Mouse (Mus musculus) stomach, postnatal 0 days (tissue): ENCODE measurements around the gene Ptgds. TPM values are rescaled to one million over a fixed set of nuclear protein-coding genes. Genes with fewer than 3 reads are reported as not detected.
A peak's percentile ranks its signal among the peaks of the same experiment; 100 is the strongest.

Experiments used
- ATAC-seq: fragments of 200-750 bp; cut with Nextera tagmentation; 2 replicates; pipeline ENCODE4 v1.8.0; 2017; ENCODE audit not compliant: low FRiP score, low TSS enrichment
- DNase-seq: peaks from one replicate; pipeline ENCODE4 v3.0.0-alpha.2; 2016; ENCODE audit warnings: low spot score
- H3K27ac ChIP-seq: fragments of 300-500 bp; sonication (generic); replicated peaks from 2 replicates; pipeline ENCODE4 v1.5.1; 2014; ENCODE audit warnings: mild to moderate bottlenecking, control low read depth
- H3K27me3 ChIP-seq: fragments of 300-500 bp; sonication (generic); 2 replicates; pipeline ENCODE4 v1.6.1; 2014; ENCODE audit warnings: low read length; ENCODE audit not compliant: control insufficient read depth, insufficient read depth
- H3K36me3 ChIP-seq: fragments of 300-500 bp; sonication (generic); 2 replicates; pipeline ENCODE4 v1.6.1; 2014; ENCODE audit warnings: low read length, mixed read lengths; ENCODE audit not compliant: control insufficient read depth, insufficient read depth
- H3K4me1 ChIP-seq: fragments of 300-500 bp; sonication (generic); replicated peaks from 2 replicates; pipeline ENCODE4 v1.6.1; 2014; ENCODE audit warnings: antibody characterized with exemption; ENCODE audit not compliant: control insufficient read depth, insufficient read depth
- H3K4me2 ChIP-seq: fragments of 300-500 bp; sonication (generic); replicated peaks from 2 replicates; pipeline ENCODE4 v1.6.1; 2014; ENCODE audit warnings: low read depth, mild to moderate bottlenecking, control low read depth, moderate library complexity
- H3K4me3 ChIP-seq: fragments of 300-500 bp; sonication (generic); 2 replicates; pipeline ENCODE4 v1.5.1; 2014; ENCODE audit warnings: low read depth, low read length, control low read depth
- H3K9ac ChIP-seq: fragments of 300-500 bp; sonication (generic); 2 replicates; pipeline ENCODE4 v1.6.1; 2014; ENCODE audit warnings: mild to moderate bottlenecking, low read length, control low read depth, mixed read lengths
- H3K9me3 ChIP-seq: fragments of 300-500 bp; sonication (generic); 2 replicates; pipeline ENCODE4 v1.6.1; 2016; ENCODE audit warnings: low read length; ENCODE audit not compliant: control insufficient read depth
- CTCF ChIP-seq: IDR thresholded peaks from 2 replicates; pipeline ENCODE4 v1.5.1; 2016; ENCODE audit warnings: antibody characterized with exemption, low read depth, mild to moderate bottlenecking, moderate library complexity
- EP300 ChIP-seq: optimal IDR thresholded peaks from 2 replicates; pipeline ENCODE3; 2016; ENCODE audit warnings: antibody characterized with exemption
- WGBS: fragments of 180-500 bp; shearing (Covaris S2); extraction: QIAGEN DNeasy Blood & Tissue Kit; methylation state at CpG from one replicate; pipeline ENCODE4 v1.1.7; 2014; 5-methylcytosine and 5-hydroxymethylcytosine counted together
- polyA plus RNA-seq: library from polyadenylated mRNA; unstranded; fragments of >200 nt; fragmentation: Nextera tagmentation; extraction: Ambion mirVana; gene quantifications from 2 replicates; pipeline ENCODE4 v1.2.1, GENCODE M21; 2015

The Ptgds gene
- polyA plus RNA-seq, 1 experiment from 2014 or later: 4.7 TPM

- WGBS: under 1% methylated on average over 73 of the region's 89 CpGs
- no peaks in the 10 kb centered on the region for H3K4me1 ChIP-seq
Measured at GRCm38 (mm10) chr2:25428442-25429236, 41.2 kb downstream of the Ptgds start, which contains the start of gene Abca2. Abca2 (plus strand) TSS chr2:25428703.

GRCm38 (mm10) chr2:25427256-25427655 is 42.6 kb downstream of the Ptgds start:
- WGBS: 89% methylated on average over 5 of the region's 5 CpGs
- Histone ChIP-seq H3K9ac (no peak overlapping the region), H3K9me3 (no peaks in the 10 kb centered on the region), H3K4me2 (no peak overlapping the region), H3K4me3 (no peak overlapping the region), H3K4me1 (no peaks in the 10 kb centered on the region), H3K36me3 (no peaks in the 10 kb centered on the region), H3K27ac (no peak overlapping the region), H3K27me3 (no peaks in the 10 kb centered on the region)
- TF ChIP-seq CTCF (no peak), EP300 (no peak)
- DNase-seq (no peak), ATAC-seq (no peak)

More at GRCm38 (mm10) chr2:25428442-25429236, 41.2 kb downstream of the Ptgds start, which contains the start of gene Abca2:
- H3K9me3 ChIP-seq: no peaks in the 10 kb centered on the region
- H3K4me3 ChIP-seq: peak within 1 kb of the TSS; percentile 69
- peak; percentile 91 for ATAC-seq
- H3K9ac ChIP-seq: peak within 1 kb of the TSS; percentile 70
- H3K27me3 ChIP-seq: no peaks in the 10 kb centered on the region
- H3K4me2 ChIP-seq: peak within 1 kb of the TSS; percentile 97
- TF ChIP-seq EP300 (no peak), CTCF (peak; percentile 91)
- no peaks in the 10 kb centered on the region for H3K36me3 ChIP-seq
- peak within 1 kb of the TSS; percentile 24; the same call in 1 of the 2 replicates for H3K27ac ChIP-seq
- peak; percentile 96 for DNase-seq

- Histone ChIP-seq H3K4me3 (no peak overlapping the region), H3K27me3 (no peaks in the 10 kb centered on the region), H3K27ac (no peak overlapping the region), H3K9ac (no peak overlapping the region), H3K36me3 (no peaks in the 10 kb centered on the region), H3K4me2 (no peak overlapping the region), H3K9me3 (no peaks in the 10 kb centered on the region), H3K4me1 (no peaks in the 10 kb centered on the region)
- WGBS: 38% methylated on average over 5 of the region's 5 CpGs
- DNase-seq: peak; percentile 81
- 0 out of 2 replicates have a peak, but pooled peaks have one; percentile 18 for ATAC-seq
- TF ChIP-seq CTCF (peak; percentile 95), EP300 (no peak)
Measured at GRCm38 (mm10) chr2:25426721-25427191, 43.1 kb downstream of the Ptgds start.

- Histone ChIP-seq H3K9ac (no peak overlapping the region), H3K4me3 (no peak overlapping the region), H3K36me3 (no peaks in the 10 kb centered on the region), H3K27ac (no peak overlapping the region), H3K4me1 (no peaks in the 10 kb centered on the region), H3K9me3 (no peaks in the 10 kb centered on the region), H3K27me3 (no peaks in the 10 kb centered on the region), H3K4me2 (no peak overlapping the region)
- WGBS: 53% methylated on average over 27 of the region's 27 CpGs
- DNase-seq (no peak), ATAC-seq (no peak)
- TF ChIP-seq EP300: no peak
- no peak for TF ChIP-seq CTCF
Measured at GRCm38 (mm10) chr2:25425481-25425880, 44.4 kb downstream of the Ptgds start.

DNA sequence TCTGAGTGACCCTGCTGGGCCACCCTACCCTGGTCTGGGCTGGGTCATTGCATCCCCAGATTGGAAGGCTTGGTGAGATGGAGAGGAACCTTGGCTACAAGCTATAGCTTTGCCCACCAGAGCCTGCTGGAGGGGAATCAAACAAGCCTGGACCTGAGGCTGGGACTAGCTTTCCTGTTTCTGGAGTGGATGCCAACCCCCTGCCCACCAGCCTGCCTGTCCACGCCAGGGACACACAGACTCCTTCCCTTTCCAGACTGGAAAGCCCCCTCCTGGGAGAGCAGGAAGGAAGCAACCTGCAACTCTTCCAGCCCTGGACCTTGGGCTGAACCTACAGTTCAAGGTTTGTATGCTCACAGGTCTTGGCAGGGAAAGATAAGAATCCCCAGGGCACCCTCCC is 46.2 kb downstream of the Ptgds start:
- no peak overlapping the region for H3K4me3 ChIP-seq
- WGBS: 53% methylated on average over 1 of the region's 1 CpGs
- H3K4me2 ChIP-seq: no peak overlapping the region
- no peaks in the 10 kb centered on the region for H3K36me3 ChIP-seq
- no peak for TF ChIP-seq EP300
- TF ChIP-seq CTCF: no peak
- H3K9ac ChIP-seq: no peak overlapping the region
- H3K9me3 ChIP-seq: no peaks in the 10 kb centered on the region
- no peak overlapping the region for H3K27ac ChIP-seq
- H3K27me3 ChIP-seq: no peaks in the 10 kb centered on the region
- H3K4me1 ChIP-seq: no peaks in the 10 kb centered on the region
- ATAC-seq (no peak), DNase-seq (no peak)
